Mouse (Mus musculus) spleen, adult 18-20 months (tissue): ENCODE measurements around the gene 1700028J19Rik.

Source experiments
- DNase-seq, 2 experiments: peaks; one replicate each; pipeline ENCODE4 v3.0.0; 2022; ENCODE audit warnings: mixed read lengths in 2 of 2

1700028J19Rik gene

GRCm38 (mm10) chr7:44246055-44246983, at the start of gene 1700028J19Rik, which contains the start of gene 2410002F23Rik:
Gene 1700028J19Rik, minus strand, starts transcription at chr7:44246695.
Gene 2410002F23Rik, plus strand, starts transcription at chr7:44246722.
- DNase-seq = peak; percentile 84 to 95

- DNase-seq = no peak
Observed at GRCm38 (mm10) chr7:44291418-44291817, 44.9 kb upstream of the 1700028J19Rik start.

DNA sequence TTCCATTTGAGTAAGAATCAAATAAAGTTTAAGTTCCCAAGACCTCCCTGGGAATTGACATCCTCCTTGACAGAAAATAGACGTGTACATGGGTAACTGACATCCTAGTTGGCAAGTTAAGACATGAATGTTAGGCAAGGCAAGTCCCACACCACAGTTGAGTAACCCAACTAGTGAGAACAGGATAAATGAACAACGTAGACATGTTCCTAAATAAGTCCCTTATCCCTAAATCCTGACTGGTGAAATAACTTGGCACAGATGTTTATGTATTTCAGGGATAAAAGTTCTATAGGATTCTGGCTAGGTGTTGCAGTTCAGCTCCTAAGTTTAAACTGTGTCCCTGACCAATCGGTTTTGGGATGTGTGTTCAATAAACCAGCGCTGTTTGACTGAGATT, 44.5 kb upstream of the 1700028J19Rik start:
- no peak for DNase-seq

DNA sequence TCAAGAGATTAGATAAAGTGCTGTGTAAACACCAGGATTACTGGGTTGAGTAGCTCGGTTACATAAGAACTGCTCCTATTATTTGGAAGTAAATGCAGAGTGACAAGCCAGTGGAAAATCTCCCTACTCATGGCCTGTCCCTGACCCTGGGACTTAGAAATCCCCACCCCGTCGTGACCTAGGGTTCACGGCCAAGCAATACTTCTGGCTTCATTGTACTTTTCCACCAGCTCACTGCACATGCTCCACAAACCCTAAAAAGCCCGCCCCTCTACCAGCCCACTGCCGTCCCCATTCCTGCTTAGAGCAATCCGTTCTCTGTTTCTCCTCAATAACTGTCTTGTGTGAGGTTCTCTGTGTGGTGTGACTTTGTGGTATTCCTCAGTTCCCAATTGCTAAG, 41.3 kb upstream of the 1700028J19Rik start:
- no peak for DNase-seq

DNA sequence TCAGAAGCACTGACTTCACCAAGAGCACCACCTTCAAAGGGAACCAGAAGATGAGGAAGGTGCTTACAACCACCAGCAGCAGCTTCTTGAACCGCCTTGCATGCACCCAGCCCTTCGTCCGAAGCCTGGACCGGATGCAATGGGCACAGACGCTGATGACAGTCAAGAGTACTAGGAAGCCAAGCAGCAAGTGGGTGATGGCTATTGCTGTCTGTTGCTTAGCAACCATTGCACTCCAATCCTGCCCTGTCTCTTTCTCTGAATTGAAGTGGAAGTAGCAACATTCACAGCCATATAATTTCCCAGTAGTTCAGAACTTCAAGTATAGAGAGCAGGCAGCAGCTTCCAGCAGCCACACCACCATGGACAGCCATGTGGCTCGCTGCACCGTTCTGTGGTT, 35.1 kb upstream of the 1700028J19Rik start:
- DNase-seq = no peak

- no peak for DNase-seq
Observed at GRCm38 (mm10) chr7:44280959-44281358, 34.5 kb upstream of the 1700028J19Rik start.

GRCm38 (mm10) chr7:44277250-44277622, 30.7 kb upstream of the 1700028J19Rik start:
- peak; percentile 42 to 72 for DNase-seq

DNA sequence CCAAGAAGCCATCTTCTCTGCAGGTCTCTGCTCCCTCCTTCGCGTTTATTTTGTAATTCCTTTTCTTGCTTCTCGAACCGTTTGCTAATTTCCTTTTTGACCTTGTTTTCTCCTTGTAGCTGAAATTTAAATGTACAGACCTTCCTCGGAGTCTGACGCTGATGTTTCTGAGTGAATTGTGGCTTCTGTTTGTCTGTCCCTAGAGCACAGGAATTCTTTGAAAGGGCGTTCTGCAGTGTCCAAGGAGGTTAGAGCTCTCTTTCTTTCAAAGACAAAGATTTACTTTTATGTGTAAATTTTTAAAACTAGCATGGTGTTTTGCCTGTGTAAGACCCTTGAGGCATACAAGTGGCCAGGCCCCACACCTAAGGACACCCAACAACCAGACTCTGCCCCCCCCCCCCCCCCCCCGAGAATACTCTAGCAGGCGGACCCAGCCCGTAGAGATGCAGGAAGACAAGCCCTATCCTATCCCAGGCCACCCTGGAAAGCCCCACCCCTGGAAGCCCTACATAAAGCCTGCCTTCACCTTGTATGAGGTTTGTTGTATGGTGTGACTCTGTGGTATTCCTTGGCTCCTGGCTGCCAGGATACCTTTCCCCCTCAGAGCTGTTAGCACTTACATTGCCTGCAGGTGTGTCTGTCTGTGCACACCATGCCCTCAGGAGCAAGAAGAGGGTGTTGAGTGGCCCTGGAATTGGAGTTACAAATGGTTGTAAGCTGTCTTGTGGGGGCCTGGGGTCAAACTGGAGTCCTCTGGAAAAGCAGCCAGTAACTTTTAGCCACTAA, 30.2 kb upstream of the 1700028J19Rik start:
- DNase-seq = no peak

DNA sequence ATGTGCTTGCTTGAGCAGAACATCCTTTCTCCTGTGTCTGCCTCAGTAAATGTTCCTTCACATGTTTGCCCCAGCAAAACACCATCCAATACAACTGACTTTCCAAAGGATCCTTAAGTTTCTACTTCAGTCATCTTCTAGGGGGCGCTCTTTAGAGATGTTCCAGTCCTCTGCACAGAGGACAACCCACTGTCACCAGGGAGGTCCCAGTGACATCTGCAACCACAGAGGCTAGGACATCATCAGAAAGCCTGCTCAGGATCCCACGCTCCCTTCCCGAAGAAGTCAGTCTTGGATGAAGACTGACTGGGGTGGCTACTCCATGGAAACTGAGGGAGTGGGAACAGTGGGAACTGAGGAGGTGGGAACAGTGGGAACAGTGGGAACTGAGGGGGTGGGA, 29.1 kb upstream of the 1700028J19Rik start:
- DNase-seq = no peak

DNA sequence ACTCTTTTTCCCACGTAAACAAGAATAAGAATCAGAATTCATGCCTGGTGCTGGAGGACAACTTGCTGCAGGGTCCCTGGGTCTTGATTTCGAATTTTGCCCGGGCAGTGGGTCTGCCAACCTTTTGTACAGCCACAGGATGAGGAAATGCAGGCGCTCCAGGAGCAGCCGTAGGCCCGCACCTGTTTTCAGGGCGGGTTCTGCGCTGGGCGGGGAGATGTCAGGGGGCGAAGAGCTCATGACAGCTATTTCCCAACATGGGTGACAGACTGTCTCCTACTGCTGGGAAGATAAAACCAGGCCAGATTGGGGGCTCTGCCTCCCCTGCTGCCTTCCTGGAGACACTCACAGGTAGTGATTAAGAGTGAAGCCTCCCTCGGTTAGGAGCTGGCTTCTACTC, 27.6 kb upstream of the 1700028J19Rik start:
- DNase-seq = no peak

DNA sequence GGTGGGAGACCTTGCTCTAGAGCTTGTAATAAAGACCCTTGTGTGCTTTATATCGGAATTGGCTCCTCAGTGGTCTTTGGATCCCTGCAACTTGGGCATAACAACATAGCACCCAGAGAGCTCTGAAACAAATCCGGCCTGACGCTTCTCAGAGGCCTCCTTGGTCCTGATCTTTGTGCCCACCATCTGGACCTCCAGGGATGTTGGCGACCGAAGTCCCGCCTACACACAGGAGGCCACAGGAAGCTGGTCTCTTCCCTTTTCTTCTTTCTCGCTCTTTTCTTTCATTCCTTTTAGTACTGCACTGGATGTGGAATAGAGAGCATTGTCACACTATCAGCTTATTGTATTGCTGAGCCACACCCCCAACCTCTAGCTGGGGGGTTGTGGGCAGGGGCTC, 27.0 kb upstream of the 1700028J19Rik start:
- DNase-seq = no peak

DNA sequence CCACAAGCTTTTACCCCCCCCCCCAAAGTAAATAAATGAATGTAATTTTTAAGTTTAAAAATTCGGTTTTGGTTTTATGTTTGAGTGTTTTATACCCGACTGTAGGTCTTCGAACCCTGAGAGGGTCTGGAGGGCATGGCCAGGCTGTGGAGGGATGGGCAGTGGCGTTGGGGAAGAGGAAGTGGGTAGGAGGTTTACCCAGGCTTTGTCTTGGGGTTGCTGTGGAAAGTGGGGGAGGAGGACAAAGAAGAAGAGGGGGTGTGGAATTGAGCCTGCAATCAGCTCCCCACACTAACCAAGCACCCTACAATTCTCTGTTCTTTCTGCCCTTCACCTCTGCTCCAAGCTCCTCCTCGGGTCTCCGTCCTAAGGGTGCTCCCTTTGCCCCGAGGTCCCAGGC, 26.1 kb upstream of the 1700028J19Rik start:
- DNase-seq = no peak

DNA sequence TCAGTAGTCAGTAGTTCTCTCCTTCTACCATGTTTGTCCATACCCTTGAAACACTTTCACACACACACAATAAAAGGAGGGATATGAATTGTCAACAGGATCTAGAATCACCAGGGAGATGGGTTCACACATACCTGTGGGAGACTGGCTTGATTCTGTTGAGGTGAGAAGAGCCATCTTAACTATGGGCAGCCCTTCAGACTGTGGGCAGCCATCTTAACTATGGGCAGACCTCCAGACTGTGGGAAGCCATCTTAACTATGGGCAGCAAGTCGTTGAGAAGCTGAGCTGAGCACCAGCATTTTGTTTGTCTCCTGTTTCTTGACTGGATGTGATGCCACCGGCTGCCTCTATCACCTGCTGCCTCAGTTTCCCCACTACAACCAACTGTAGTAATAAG, 24.8 kb upstream of the 1700028J19Rik start:
- no peak for DNase-seq

- DNase-seq = no peak
Observed at GRCm38 (mm10) chr7:44269397-44269796, 22.9 kb upstream of the 1700028J19Rik start.

- no peak for DNase-seq
Observed at GRCm38 (mm10) chr7:44268117-44268516, 21.6 kb upstream of the 1700028J19Rik start.

- peak; percentile 80 to 96 for DNase-seq
Observed at GRCm38 (mm10) chr7:44262791-44263643, 16.5 kb upstream of the 1700028J19Rik start.

DNA sequence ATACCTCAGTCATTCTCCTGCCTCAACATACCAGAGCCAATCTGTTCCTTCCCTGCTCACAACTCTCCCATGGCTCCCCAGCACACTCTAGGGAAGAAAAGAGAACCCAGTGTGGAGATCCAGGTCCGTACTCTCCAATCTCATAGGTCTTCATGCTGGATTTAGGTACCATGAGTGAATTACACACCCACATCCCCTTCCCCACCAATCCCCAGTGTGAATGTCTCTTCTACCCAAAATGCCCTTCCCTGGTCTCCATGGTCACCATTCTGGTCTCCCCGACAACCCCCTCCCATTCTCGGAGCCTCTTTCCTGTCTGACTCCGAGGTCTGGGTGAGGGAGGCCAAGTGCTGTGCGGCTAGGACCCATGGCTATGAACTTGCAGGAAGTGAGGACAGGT, 14.7 kb upstream of the 1700028J19Rik start, which contains the start of gene Gm15517:
TSS of gene Gm15517 (plus strand) at position 301 of the 400 bp plus-strand sequence.
- no peak for DNase-seq

DNA sequence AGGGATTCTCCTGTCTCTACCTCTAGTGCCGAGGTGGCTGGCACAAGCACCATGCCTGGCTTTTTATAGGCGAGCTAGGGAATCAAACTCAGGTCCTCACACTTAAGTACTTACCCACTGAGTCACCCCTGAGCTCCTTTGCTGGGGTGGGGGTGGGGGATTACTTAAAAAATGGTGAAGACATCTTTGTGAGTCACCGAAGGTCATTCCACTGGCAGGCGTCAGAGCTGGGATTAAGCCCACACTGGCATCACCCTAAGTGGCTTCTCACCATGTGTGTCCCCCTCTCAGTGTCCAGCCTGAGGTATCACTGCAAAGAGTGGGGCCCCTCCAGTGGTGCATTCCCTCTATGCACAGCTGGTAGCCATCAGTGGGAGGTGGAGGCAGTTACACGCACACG, 13.9 kb upstream of the 1700028J19Rik start:
- DNase-seq = no peak

- no peak for DNase-seq
Observed at GRCm38 (mm10) chr7:44257278-44257677, 10.8 kb upstream of the 1700028J19Rik start, which contains the start of gene Acp4. Gene Acp4, minus strand, starts transcription at chr7:44257378.

GRCm38 (mm10) chr7:44254930-44255329, 8.4 kb upstream of the 1700028J19Rik start:
- no peak for DNase-seq

- no peak for DNase-seq
Observed at GRCm38 (mm10) chr7:44253023-44253616, 6.6 kb upstream of the 1700028J19Rik start.

GRCm38 (mm10) chr7:44250732-44251275, 4.3 kb upstream of the 1700028J19Rik start:
- peak in 1 of 2 experiments; percentile 6 for DNase-seq
